Mouse (Mus musculus): ENCODE results near the gene Alg1. TPM values are rescaled to one million over a fixed set of nuclear protein-coding genes. Genes with fewer than 3 reads are reported as not detected.

Gene Alg1
- polyA plus RNA-seq, 1 experiment from 2014 or later, result 35.9 TPM

GRCm38 (mm10) chr16:5272371-5272770 lies 39.0 kb downstream of the Alg1 start:
- no peak overlapping the region for H3K4me3 ChIP-seq (ENCODE audit: low read depth, low read length)
- WGBS, result 70% methylated on average over 3 of the region's 3 CpGs
- H3K9me3 ChIP-seq (ENCODE audit: low read length), result no peaks in the 10 kb centered on the region
- H3K9ac ChIP-seq (replicated peaks; ENCODE audit: low read depth), result no peak overlapping the region
- TF ChIP-seq CTCF (IDR thresholded peaks at IDR 0.05) (no peak), EP300 (IDR thresholded peaks at IDR 0.05) (no peak)
- ATAC-seq (no peak), DNase-seq (ENCODE audit: low spot score) (no peak)
- no peaks in the 10 kb centered on the region for H3K36me3 ChIP-seq (ENCODE audit: insufficient read depth, low read length)
- H3K4me2 ChIP-seq (replicated peaks; ENCODE audit: low read depth, low read length), result no peak overlapping the region
- no peaks in the 10 kb centered on the region for H3K27me3 ChIP-seq (replicated peaks; ENCODE audit: insufficient read depth, low read length)
- no peaks in the 10 kb centered on the region for H3K4me1 ChIP-seq (ENCODE audit: insufficient read depth, low read depth, low read length)
- no peak overlapping the region for H3K27ac ChIP-seq (ENCODE audit: low read length)

DNA sequence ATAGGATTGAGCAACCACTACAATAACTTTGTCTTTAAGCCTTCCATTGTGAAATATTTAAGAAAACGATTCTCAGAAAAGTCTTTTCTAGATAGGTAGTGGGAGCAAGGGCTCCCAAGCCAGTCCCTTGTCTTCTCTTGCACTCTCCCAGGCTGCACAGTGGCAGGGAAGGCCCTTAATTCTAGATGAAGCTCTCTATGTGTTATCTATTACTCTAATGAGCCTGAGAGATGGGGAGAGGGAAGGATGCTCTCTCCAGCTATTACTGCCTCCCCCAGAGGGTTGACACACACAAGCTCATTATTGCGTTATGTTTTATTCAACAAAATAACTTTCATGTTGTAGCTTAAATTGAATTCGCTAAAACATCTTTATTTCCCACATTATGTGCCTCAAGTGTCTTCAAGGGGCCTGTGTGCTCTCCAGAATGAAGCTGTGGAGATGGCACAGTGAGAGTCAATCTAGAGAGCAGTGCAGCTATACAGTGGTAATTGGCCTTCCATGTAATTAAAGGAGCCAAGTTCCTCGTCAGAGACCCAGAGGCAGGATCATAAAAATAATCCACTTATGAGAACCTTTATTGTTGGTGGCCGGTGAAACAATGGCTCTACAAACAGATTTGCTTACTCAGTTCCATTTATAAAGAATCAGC lies 46.3 kb downstream of the Alg1 start:
- Histone ChIP-seq H3K4me2 (replicated peaks; ENCODE audit: low read depth, low read length) (no peak overlapping the region), H3K4me1 (ENCODE audit: insufficient read depth, low read depth, low read length) (no peaks in the 10 kb centered on the region), H3K27me3 (replicated peaks; ENCODE audit: insufficient read depth, low read length) (no peaks in the 10 kb centered on the region), H3K27ac (ENCODE audit: low read length) (no peak overlapping the region), H3K36me3 (ENCODE audit: insufficient read depth, low read length) (no peaks in the 10 kb centered on the region), H3K9ac (replicated peaks; ENCODE audit: low read depth) (no peak overlapping the region), H3K9me3 (ENCODE audit: low read length) (no peaks in the 10 kb centered on the region), H3K4me3 (ENCODE audit: low read depth, low read length) (no peak overlapping the region)
- ATAC-seq (no peak), DNase-seq (ENCODE audit: low spot score) (no peak)
- WGBS, result 76% methylated on average over 5 of the region's 5 CpGs
- TF ChIP-seq CTCF (IDR thresholded peaks at IDR 0.05) (no peak), EP300 (IDR thresholded peaks at IDR 0.05) (no peak)

DNA sequence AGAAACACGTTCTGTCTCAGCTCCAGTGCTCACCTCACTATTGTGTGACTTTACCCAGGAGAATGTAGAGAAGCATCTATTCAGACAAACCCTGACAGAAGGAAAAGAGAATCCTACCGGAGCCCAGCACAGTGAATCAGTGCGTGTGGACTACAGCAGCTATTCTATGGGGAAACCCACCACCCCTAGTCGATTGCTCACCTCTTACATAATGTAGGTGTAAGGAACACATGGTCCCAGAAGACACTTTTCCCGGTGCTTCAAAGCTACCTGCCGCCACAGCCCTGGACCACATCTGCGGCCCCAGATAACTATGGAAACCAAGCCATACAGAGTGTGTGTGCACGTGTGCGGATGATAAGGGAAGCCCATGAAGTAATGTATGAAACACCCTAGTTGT lies 49.3 kb downstream of the Alg1 start:
- TF ChIP-seq CTCF (IDR thresholded peaks at IDR 0.05) (no peak), EP300 (IDR thresholded peaks at IDR 0.05) (no peak)
- H3K9me3 ChIP-seq (ENCODE audit: low read length), result no peaks in the 10 kb centered on the region
- no peak overlapping the region for H3K4me2 ChIP-seq (replicated peaks; ENCODE audit: low read depth, low read length)
- H3K36me3 ChIP-seq (ENCODE audit: insufficient read depth, low read length), result no peaks in the 10 kb centered on the region
- H3K4me1 ChIP-seq (ENCODE audit: insufficient read depth, low read depth, low read length), result no peaks in the 10 kb centered on the region
- no peak overlapping the region for H3K4me3 ChIP-seq (ENCODE audit: low read depth, low read length)
- no peak for DNase-seq (ENCODE audit: low spot score)
- ATAC-seq, result no peak
- H3K27ac ChIP-seq (ENCODE audit: low read length), result no peak overlapping the region
- H3K9ac ChIP-seq (replicated peaks; ENCODE audit: low read depth), result no peak overlapping the region
- no peaks in the 10 kb centered on the region for H3K27me3 ChIP-seq (replicated peaks; ENCODE audit: insufficient read depth, low read length)
- WGBS, result 85% methylated on average over 9 of the region's 9 CpGs

GRCm38 (mm10) chr16:5285376-5285775 lies 52.0 kb downstream of the Alg1 start:
- 51% methylated on average over 3 of the region's 3 CpGs for WGBS
- H3K4me3 ChIP-seq (ENCODE audit: low read depth, low read length), result no peak overlapping the region
- TF ChIP-seq EP300 (IDR thresholded peaks at IDR 0.05) (no peak), CTCF (IDR thresholded peaks at IDR 0.05) (no peak)
- H3K36me3 ChIP-seq (ENCODE audit: insufficient read depth, low read length), result no peaks in the 10 kb centered on the region
- H3K4me1 ChIP-seq (ENCODE audit: insufficient read depth, low read depth, low read length), result no peaks in the 10 kb centered on the region
- no peak for DNase-seq (ENCODE audit: low spot score)
- no peak overlapping the region for H3K27ac ChIP-seq (ENCODE audit: low read length)
- ATAC-seq, result no peak
- no peaks in the 10 kb centered on the region for H3K27me3 ChIP-seq (replicated peaks; ENCODE audit: insufficient read depth, low read length)
- H3K9ac ChIP-seq (replicated peaks; ENCODE audit: low read depth), result no peak overlapping the region
- H3K4me2 ChIP-seq (replicated peaks; ENCODE audit: low read depth, low read length), result no peak overlapping the region
- no peaks in the 10 kb centered on the region for H3K9me3 ChIP-seq (ENCODE audit: low read length)

Small RNA genes lying within 50 kb of the gene (microRNA-seq; reads per million reads assigned to microRNA genes)
- gene Gm23689 (not detected), gene Gm26095 (not detected), gene Mir6364 (not detected)

Other genes with a start within 250 kb of the Alg1 start
- gene Sept12, start 235.8 kb upstream of the Alg1 start, polyA plus RNA-seq (2015; fragmentation: Nextera tagmentation; extraction: Ambion mirVana), result 0.14 and 0.27 TPM in 2 replicates
- gene Smim22, start 226.3 kb upstream of the Alg1 start, polyA plus RNA-seq (2015; fragmentation: Nextera tagmentation; extraction: Ambion mirVana), result 57.5 and 59.4 TPM in 2 replicates
- gene Rogdi, start 220.1 kb upstream of the Alg1 start, polyA plus RNA-seq (2015; fragmentation: Nextera tagmentation; extraction: Ambion mirVana), result 58.9 and 60.4 TPM in 2 replicates
- gene Glyr1, start 183.8 kb upstream of the Alg1 start, polyA plus RNA-seq (2015; fragmentation: Nextera tagmentation; extraction: Ambion mirVana), result 75.8 and 81.1 TPM in 2 replicates
- gene Ubn1, start 183.6 kb upstream of the Alg1 start, polyA plus RNA-seq (2015; fragmentation: Nextera tagmentation; extraction: Ambion mirVana), result 15.0 and 16.3 TPM in 2 replicates
- 10.4 and 11.0 TPM in 2 replicates for gene Ppl, start 101.2 kb upstream of the Alg1 start, polyA plus RNA-seq (2015; fragmentation: Nextera tagmentation; extraction: Ambion mirVana)
- gene Sec14l5, start 86.5 kb upstream of the Alg1 start, polyA plus RNA-seq (2015; fragmentation: Nextera tagmentation; extraction: Ambion mirVana), result 0.20 and 0.27 TPM in 2 replicates
- gene Nagpa, start 29.6 kb upstream of the Alg1 start, polyA plus RNA-seq (2015; fragmentation: Nextera tagmentation; extraction: Ambion mirVana), result 13.4 and 14.5 TPM in 2 replicates
- 158 and 169 TPM in 2 replicates for gene AU021092, start 11.3 kb upstream of the Alg1 start, polyA plus RNA-seq (2015; fragmentation: Nextera tagmentation; extraction: Ambion mirVana)
- gene Eef2kmt, start 22.4 kb downstream of the Alg1 start, polyA plus RNA-seq (2015; fragmentation: Nextera tagmentation; extraction: Ambion mirVana), result 24.6 and 26.4 TPM in 2 replicates